Mouse (Mus musculus) midbrain, embryonic 11.5 days (tissue): Measurements from ENCODE around the gene Serpine1. TPM values are rescaled to one million over a fixed set of nuclear protein-coding genes. Genes with fewer than 3 reads are reported as not detected.

ENCODE experiments used
- ATAC-seq: fragments of 200-750 bp; cut with Nextera tagmentation; 2 replicates; pipeline ENCODE4 v1.8.0; 2017; ENCODE audit warnings: moderate TSS enrichment, moderate library complexity; ENCODE audit not compliant: low FRiP score
- DNase-seq: peaks from one replicate; pipeline ENCODE4 v3.0.0; 2015; ENCODE audit warnings: low spot score; ENCODE audit errors: missing footprints
- H3K27ac ChIP-seq: fragments of 300-500 bp; sonication (generic); 2 replicates; pipeline ENCODE4 v1.5.1; 2014; ENCODE audit warnings: low read depth, low read length
- H3K27me3 ChIP-seq: fragments of 300-500 bp; sonication (generic); 2 replicates; pipeline ENCODE4 v1.6.1; 2014; ENCODE audit warnings: mild to moderate bottlenecking, low read length, moderate library complexity, mixed read lengths; ENCODE audit not compliant: control insufficient read depth, insufficient read depth
- H3K36me3 ChIP-seq: fragments of 300-500 bp; sonication (generic); 2 replicates; pipeline ENCODE4 v1.6.1; 2014; ENCODE audit warnings: mild to moderate bottlenecking, low read length, moderate library complexity, mixed read lengths; ENCODE audit not compliant: control insufficient read depth, insufficient read depth
- H3K4me1 ChIP-seq: fragments of 300-500 bp; sonication (generic); 2 replicates; pipeline ENCODE4 v1.6.1; 2014; ENCODE audit warnings: low read length; ENCODE audit not compliant: control insufficient read depth, insufficient read depth
- H3K4me2 ChIP-seq: fragments of 300-500 bp; sonication (generic); 2 replicates; pipeline ENCODE4 v1.6.1; 2014; ENCODE audit warnings: mild to moderate bottlenecking, moderate library complexity
- H3K4me3 ChIP-seq: fragments of 300-500 bp; sonication (generic); 2 replicates; pipeline ENCODE4 v1.5.1; 2014; ENCODE audit warnings: low read depth, low read length
- H3K9ac ChIP-seq: fragments of 300-500 bp; sonication (generic); 2 replicates; pipeline ENCODE4 v1.6.1; 2014; ENCODE audit warnings: low read length
- H3K9me3 ChIP-seq: fragments of 300-500 bp; sonication (generic); 2 replicates; pipeline ENCODE4 v1.6.1; 2016; ENCODE audit warnings: low read length; ENCODE audit not compliant: control insufficient read depth
- WGBS: fragments of 180-500 bp; shearing (Covaris S2); extraction: QIAGEN DNeasy Blood & Tissue Kit; methylation state at CpG from one replicate; pipeline ENCODE4 v1.1.7; 2014; 5-methylcytosine and 5-hydroxymethylcytosine counted together
- polyA plus RNA-seq: library from polyadenylated mRNA; unstranded; fragments of >200 nt; fragmentation: Nextera tagmentation; extraction: Ambion mirVana; gene quantifications from 2 replicates; pipeline ENCODE4 v1.2.1, GENCODE M21; 2014

Serpine1 gene
- polyA plus RNA-seq, 1 experiment from 2014 or later = not detected

DNA sequence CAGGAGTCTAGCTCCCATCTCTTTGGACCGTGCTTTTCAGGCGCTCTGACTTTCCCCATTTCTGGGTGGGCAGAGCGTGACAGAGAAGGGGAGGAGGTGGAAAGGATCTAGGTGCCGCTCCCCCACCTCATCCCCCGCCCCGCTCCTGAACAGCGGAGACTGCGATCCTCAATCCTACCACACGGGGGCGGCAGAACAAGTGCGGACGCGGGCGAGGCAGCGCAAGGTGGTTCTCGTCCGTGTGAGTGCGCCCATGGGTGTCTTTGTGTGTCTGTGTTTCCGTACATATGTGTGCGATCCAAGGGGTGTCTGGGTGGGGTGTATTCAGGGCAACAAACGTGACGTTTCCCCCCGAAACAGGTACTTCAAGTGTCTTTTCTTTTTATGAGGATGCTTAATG is 46.9 kb downstream of the Serpine1 start:
- Histone ChIP-seq H3K9me3 (no peaks in the 10 kb centered on the region), H3K27ac (no peak overlapping the region), H3K4me2 (no peak overlapping the region), H3K36me3 (no peaks in the 10 kb centered on the region), H3K4me3 (no peak overlapping the region), H3K4me1 (peaks cover 6% of the 10 kb centered on the region; the same call in 1 of the 2 replicates), H3K27me3 (peaks cover 49% of the 10 kb centered on the region), H3K9ac (no peak overlapping the region)
- ATAC-seq (no peak), DNase-seq (peak; percentile 98)
- 1% methylated on average over 23 of the region's 23 CpGs for WGBS

DNA sequence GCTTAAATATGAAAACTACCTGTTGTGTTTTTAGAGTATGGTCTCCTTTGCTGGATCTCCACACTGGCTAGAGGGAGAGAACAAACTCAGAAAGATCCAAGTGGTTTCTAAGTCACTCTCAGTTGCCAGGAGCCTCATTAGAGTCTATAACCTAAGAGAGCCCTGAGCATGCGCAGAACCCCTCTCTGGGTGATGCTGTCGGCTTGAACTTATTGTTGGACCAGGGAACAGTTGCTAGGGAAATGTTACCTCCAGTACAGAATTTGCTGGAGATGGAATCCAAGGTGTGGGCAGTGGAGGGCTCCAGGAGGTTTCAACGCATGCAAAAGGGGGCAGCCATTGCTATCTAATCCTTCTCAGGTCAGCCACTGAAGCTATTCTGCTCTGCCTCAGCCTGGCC is 47.8 kb downstream of the Serpine1 start:
- 48% methylated on average over 3 of the region's 3 CpGs for WGBS
- peaks cover 3% of the 10 kb centered on the region; the same call in 1 of the 2 replicates for H3K4me1 ChIP-seq
- H3K27ac ChIP-seq = no peak overlapping the region
- no peaks in the 10 kb centered on the region for H3K9me3 ChIP-seq
- no peak overlapping the region for H3K9ac ChIP-seq
- H3K36me3 ChIP-seq = no peaks in the 10 kb centered on the region
- H3K4me2 ChIP-seq = no peak overlapping the region
- DNase-seq (peak; percentile 84), ATAC-seq (no peak)
- peaks cover 44% of the 10 kb centered on the region for H3K27me3 ChIP-seq
- no peak overlapping the region for H3K4me3 ChIP-seq

DNA sequence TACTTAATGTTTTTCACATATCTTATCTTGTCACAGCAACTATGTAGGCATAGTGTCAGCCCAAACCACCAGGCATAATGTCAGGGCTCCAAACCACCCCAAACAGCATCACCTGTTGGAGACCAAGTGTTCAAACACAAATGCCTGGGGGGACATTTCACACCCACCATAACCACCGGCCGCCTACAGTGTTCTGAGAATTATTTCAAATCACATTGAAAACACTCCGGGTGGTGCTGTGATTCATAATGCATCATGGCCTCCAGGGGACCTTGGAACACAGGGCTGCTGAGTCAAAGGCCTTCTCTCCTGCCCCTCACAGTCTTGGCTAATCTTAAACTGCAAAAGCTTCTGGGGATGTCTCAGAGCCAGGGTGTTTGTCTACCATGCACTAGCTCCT is 56.2 kb downstream of the Serpine1 start:
- DNase-seq (no peak), ATAC-seq (no peak)
- no peak overlapping the region for H3K4me2 ChIP-seq
- no peak overlapping the region for H3K4me3 ChIP-seq
- WGBS = 91% methylated on average over 3 of the region's 3 CpGs
- no peak overlapping the region for H3K27ac ChIP-seq
- no peaks in the 10 kb centered on the region for H3K27me3 ChIP-seq
- H3K9me3 ChIP-seq = no peaks in the 10 kb centered on the region
- H3K36me3 ChIP-seq = no peaks in the 10 kb centered on the region
- no peaks in the 10 kb centered on the region for H3K4me1 ChIP-seq
- no peak overlapping the region for H3K9ac ChIP-seq

DNA sequence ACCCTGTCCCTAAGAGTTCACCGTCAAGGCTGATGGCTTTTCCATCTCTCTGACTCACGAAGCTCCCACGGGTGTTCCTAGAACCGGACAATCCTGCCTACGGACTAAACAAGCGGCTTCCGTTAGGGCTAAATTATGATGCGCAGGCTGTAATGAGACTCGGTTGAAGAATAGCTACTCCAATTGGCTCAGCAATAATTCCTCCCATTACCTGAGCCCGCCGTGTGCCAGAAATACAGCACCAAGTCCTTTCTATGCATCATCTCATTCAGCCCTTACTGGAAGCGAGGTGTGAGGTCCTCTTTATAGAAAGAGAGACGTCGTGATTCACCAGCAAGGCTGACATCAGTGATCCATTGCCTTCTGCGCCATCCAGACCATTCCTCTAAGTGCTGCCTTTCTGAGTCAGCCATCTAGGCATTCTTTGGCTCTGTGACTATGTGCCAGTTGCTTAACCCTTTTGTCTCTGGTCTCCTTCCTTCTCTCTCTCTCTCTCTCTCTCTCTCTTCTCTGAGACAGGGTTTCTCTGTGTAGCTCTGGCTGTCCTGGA is 59.6 kb downstream of the Serpine1 start:
- Histone ChIP-seq H3K9ac (no peak overlapping the region), H3K36me3 (no peaks in the 10 kb centered on the region), H3K9me3 (no peaks in the 10 kb centered on the region), H3K27ac (no peak overlapping the region), H3K27me3 (no peaks in the 10 kb centered on the region), H3K4me3 (no peak overlapping the region), H3K4me1 (no peaks in the 10 kb centered on the region), H3K4me2 (no peak overlapping the region)
- WGBS = 85% methylated on average over 15 of the region's 15 CpGs
- ATAC-seq (no peak), DNase-seq (no peak)

Other genes with a start within 250 kb of the Serpine1 start
- 18.8 and 21.9 TPM in 2 replicates for gene Col26a1, start 189.1 kb downstream of the Serpine1 start, polyA plus RNA-seq
- 111 and 114 TPM in 2 replicates for gene Ift22, start 164.1 kb downstream of the Serpine1 start, polyA plus RNA-seq
- 320 and 332 TPM in 2 replicates for gene Fis1, start 119.0 kb downstream of the Serpine1 start, polyA plus RNA-seq
- 0.22 and 0.26 TPM in 2 replicates for gene Cldn15, start 105.7 kb downstream of the Serpine1 start, polyA plus RNA-seq
- 21.4 and 23.1 TPM in 2 replicates for gene Plod3, start 85.2 kb downstream of the Serpine1 start, polyA plus RNA-seq
- 91.1 and 92.1 TPM in 2 replicates for gene Znhit1, start 84.2 kb downstream of the Serpine1 start, polyA plus RNA-seq
- gene Vgf, start 45.9 kb downstream of the Serpine1 start, polyA plus RNA-seq = 0.40 and 0.59 TPM in 2 replicates
- 176 and 192 TPM in 2 replicates for gene Ap1s1, start 26.1 kb downstream of the Serpine1 start, polyA plus RNA-seq
- 4.5 and 4.8 TPM in 2 replicates for gene Trim56, start 43.9 kb upstream of the Serpine1 start, polyA plus RNA-seq
- not detected in 2 replicates for gene Muc3, start 77.1 kb upstream of the Serpine1 start, polyA plus RNA-seq
- not detected in 2 replicates for gene Muc3a, start 140.1 kb upstream of the Serpine1 start, polyA plus RNA-seq
- 3.6 and 4.0 TPM in 2 replicates for gene Ache, start 215.3 kb upstream of the Serpine1 start, polyA plus RNA-seq
- gene Ufsp1, start 222.4 kb upstream of the Serpine1 start, polyA plus RNA-seq = 7.5 and 7.9 TPM in 2 replicates
- 151 and 154 TPM in 2 replicates for gene Srrt, start 235.4 kb upstream of the Serpine1 start, polyA plus RNA-seq
- 28.0 and 34.1 TPM in 2 replicates for gene Trip6, start 242.1 kb upstream of the Serpine1 start, polyA plus RNA-seq